In genomic region chr2:163914107-163914506, GRCm38 (mm10) we compare ENCODE assay signal across 9 mouse cellular contexts. TPM values are rescaled to one million over a fixed set of nuclear protein-coding genes. Genes with fewer than 3 reads are reported as not detected.
DNase-seq lines count a peak whose midpoint lies in the region; ATAC-seq and TF ChIP-seq lines count a peak whose summit lies in the region.
"Had no signal": no experiment of that assay in that cellular context is flagged by ENCODE, and none has a peak within 500 bp of the region (broad histone marks: within the 10 kb centered on the region; RNA-seq: fewer than 3 reads in every experiment).

No protein-coding gene starts in this region.

- TF ChIP-seq CTCF in brain, embryonic 14.5 days (IDR thresholded peaks at IDR 0.05; ENCODE audit: borderline replicate concordance, extremely low read depth, insufficient read depth, insufficient read length), result no peak
- TF ChIP-seq CTCF in layer of hippocampus, adult 2 months (conservative IDR thresholded peaks at IDR 0.05), result no peak

- no peak for ATAC-seq in embryonic facial prominence, embryonic 14.5 days (ENCODE audit: low read depth)
- peak; percentile 64 for ATAC-seq in midbrain, embryonic 14.5 days (ENCODE audit: low FRiP score, low TSS enrichment)
- ATAC-seq in megakaryocyte, adult 5-6 weeks (ENCODE audit: poor library complexity, severe bottlenecking), result no peak
- ATAC-seq in megakaryocyte progenitor cell, adult 5-6 weeks (replicated peaks; ENCODE audit: poor library complexity), result no peak

- 0 out of 2 replicates have a peak, but pooled peaks cover 4% of the 10 kb centered on the region for H3K4me1 ChIP-seq in embryonic facial prominence, embryonic 14.5 days (ENCODE audit: control insufficient read depth, insufficient read depth, low read length)
- H3K4me1 ChIP-seq in midbrain, embryonic 14.5 days (ENCODE audit: control insufficient read depth, insufficient read depth, low read length), result peaks cover 17% of the 10 kb centered on the region

- no peak overlapping the region for H3K27ac ChIP-seq in embryonic facial prominence, embryonic 14.5 days (replicated peaks; ENCODE audit: low read depth, low read length)
- peak overlapping the region; percentile 75 for H3K27ac ChIP-seq in layer of hippocampus, adult 2 months
- peak overlapping the region; percentile 47 for H3K27ac ChIP-seq in midbrain, embryonic 14.5 days (replicated peaks; ENCODE audit: low read depth, low read length)

- H3K36me3 ChIP-seq in embryonic facial prominence, embryonic 14.5 days (ENCODE audit: control insufficient read depth, insufficient read depth, low read length), result no peaks in the 10 kb centered on the region
- H3K36me3 ChIP-seq in midbrain, embryonic 14.5 days (ENCODE audit: control insufficient read depth, insufficient read depth, low read length), result no peaks in the 10 kb centered on the region
- H3K36me3 ChIP-seq: G1E had no signal

- no peak overlapping the region for H3K4me3 ChIP-seq in embryonic facial prominence, embryonic 14.5 days (ENCODE audit: low read depth, low read length)
- peak overlapping the region; percentile 45 for H3K4me3 ChIP-seq in layer of hippocampus, adult 2 months
- H3K4me3 ChIP-seq in midbrain, embryonic 14.5 days (replicated peaks; ENCODE audit: low read depth, low read length), result peak overlapping the region; percentile 1

- H3K4me2 ChIP-seq in embryonic facial prominence, embryonic 14.5 days (ENCODE audit: low read depth, low read length), result no peak overlapping the region
- H3K4me2 ChIP-seq in midbrain, embryonic 14.5 days (ENCODE audit: low read length), result peak overlapping the region; percentile 43

- no peak overlapping the region for H3K9ac ChIP-seq in embryonic facial prominence, embryonic 14.5 days (ENCODE audit: low read depth, low read length)
- H3K9ac ChIP-seq in midbrain, embryonic 14.5 days (replicated peaks; ENCODE audit: low read length), result no peak overlapping the region

- peaks cover 61% of the 10 kb centered on the region for H3K27me3 ChIP-seq in embryonic facial prominence, embryonic 14.5 days (replicated peaks; ENCODE audit: control insufficient read depth, insufficient read depth, low read length)
- H3K27me3 ChIP-seq in midbrain, embryonic 14.5 days (ENCODE audit: control insufficient read depth, insufficient read depth, low read length), result peaks cover 8% of the 10 kb centered on the region; the same call in 1 of the 2 replicates

- no peaks in the 10 kb centered on the region for H3K9me3 ChIP-seq in embryonic facial prominence, embryonic 14.5 days (ENCODE audit: control insufficient read depth, low read length)
- no peaks in the 10 kb centered on the region for H3K9me3 ChIP-seq in midbrain, embryonic 14.5 days (ENCODE audit: control insufficient read depth, low read length)

- TF ChIP-seq POLR2A in brain, embryonic 14.5 days (IDR thresholded peaks at IDR 0.05; ENCODE audit: borderline replicate concordance, extremely low read depth, insufficient read depth, insufficient read length, poor library complexity, severe bottlenecking), result no peak

- 6% methylated on average over 10 of the region's 10 CpGs for WGBS in embryonic facial prominence, embryonic 14.5 days
- WGBS in midbrain, embryonic 14.5 days, result under 1% methylated on average over 10 of the region's 10 CpGs

- DNase-seq in brain, embryonic 14.5 days (ENCODE audit: low read depth), result peak; percentile 91
- DNase-seq in embryonic facial prominence, embryonic 14.5 days (ENCODE audit: low spot score), result peak; percentile 36
- DNase-seq in layer of hippocampus, adult 2 months (ENCODE audit: low spot score in 2 of 2), result peak; percentile 65 to 91
- peak; percentile 90 for DNase-seq in midbrain, embryonic 14.5 days
- DNase-seq in gastrocnemius, postnatal 25 days, result no peak
- DNase-seq in urinary bladder, postnatal 25 days (ENCODE audit: low spot score), result no peak

RNA-seq across cellular contexts. Expression of gene Rims4, which starts 4.4 kb away (rescaled TPM):
- polyA plus RNA-seq in brain, embryonic 14.5 days (2012; rRNA removed), result 5.6 and 13.4 TPM in 2 replicates
- 0.32 and 0.35 TPM in 2 replicates for polyA plus RNA-seq in embryonic facial prominence, embryonic 14.5 days (2014; fragmentation: Nextera tagmentation; extraction: Ambion mirVana)
- total RNA-seq in layer of hippocampus, adult 2 months (2021), result 10 to 100 TPM; 37.0 to 39.9 TPM
- polyA plus RNA-seq in midbrain, embryonic 14.5 days (2014; fragmentation: Nextera tagmentation; extraction: Ambion mirVana), result 6.2 and 11.8 TPM in 2 replicates
- total RNA-seq in megakaryocyte, adult 5-6 weeks (2015), result not detected in 2 replicates
- total RNA-seq in megakaryocyte, adult 5-6 weeks (2017), result not detected in 2 replicates
- total RNA-seq in gastrocnemius, postnatal 25 days (2021), result 1 to 10 TPM in 1 of 2 experiments, under 1 TPM in 1; 0.86 to 2.0 TPM
- 0.02 TPM in 1 of 2 replicates, not detected in the other for total RNA-seq in megakaryocyte progenitor cell, adult 5-6 weeks (2015)
- total RNA-seq in megakaryocyte progenitor cell, adult 5-6 weeks (2017), result not detected in 2 replicates
- polyA plus RNA-seq: G1E had no signal

Comparison
In these comparisons a context has a peak if more than half of its experiments do, and no peak if none do; other contexts are left out.
1. DNase-seq: peak in brain, embryonic 14.5 days (single experiment), embryonic facial prominence, embryonic 14.5 days (single experiment), layer of hippocampus, adult 2 months (2 of 2) and midbrain, embryonic 14.5 days (single experiment); none in gastrocnemius, postnatal 25 days (single experiment) and urinary bladder, postnatal 25 days (single experiment).
2. RNA of gene Rims4, which starts 4.4 kb away (total RNA-seq): 37.0 to 39.9 TPM in layer of hippocampus, adult 2 months; 0.86 to 2.0 TPM in gastrocnemius, postnatal 25 days, 0.02 TPM in megakaryocyte progenitor cell, adult 5-6 weeks and not detected in megakaryocyte, adult 5-6 weeks; every median in the first group is over 10 times any median in the second.